Mouse (Mus musculus): ENCODE measurements around the gene Gja8. TPM values are rescaled to one million over a fixed set of nuclear protein-coding genes. Genes with fewer than 3 reads are reported as not detected.

Gene Gja8
- polyA plus RNA-seq, 1 experiment: not detected

DNA sequence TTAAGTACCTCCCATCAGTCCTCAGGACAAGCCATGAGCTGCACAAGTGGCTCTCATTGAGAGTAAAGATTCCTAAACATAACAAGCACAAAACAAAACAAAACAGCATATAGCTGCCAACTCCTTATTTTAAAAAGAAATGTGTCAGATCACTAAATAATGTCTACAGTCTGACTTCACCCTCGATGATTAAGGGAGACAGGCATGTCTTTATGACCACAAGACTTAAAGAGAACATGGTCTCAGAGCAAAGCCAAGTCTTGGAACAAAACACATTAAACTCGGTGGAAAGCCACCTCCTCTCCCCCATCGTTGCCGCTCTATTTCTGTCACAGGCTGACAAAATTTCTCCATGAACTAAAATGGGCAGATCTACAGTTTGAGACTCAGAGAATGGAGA, 1.2 kb downstream of the Gja8 start:
- no peak for DNase-seq (ENCODE audit: low read depth)
- TF ChIP-seq CTCF (IDR thresholded peaks at IDR 0.05; ENCODE audit: borderline replicate concordance, extremely low read depth, insufficient read depth, insufficient read length) (no peak), POLR2A (IDR thresholded peaks at IDR 0.05; ENCODE audit: borderline replicate concordance, extremely low read depth, insufficient read depth, insufficient read length, poor library complexity, severe bottlenecking) (no peak)

- no peak for TF ChIP-seq POLR2A (IDR thresholded peaks at IDR 0.05; ENCODE audit: borderline replicate concordance, extremely low read depth, insufficient read depth, insufficient read length, poor library complexity, severe bottlenecking)
- TF ChIP-seq CTCF (IDR thresholded peaks at IDR 0.05; ENCODE audit: borderline replicate concordance, extremely low read depth, insufficient read depth, insufficient read length): no peak
- DNase-seq (ENCODE audit: low read depth): no peak
Observed at GRCm38 (mm10) chr3:96920991-96921390, 4.8 kb downstream of the Gja8 start.

DNA sequence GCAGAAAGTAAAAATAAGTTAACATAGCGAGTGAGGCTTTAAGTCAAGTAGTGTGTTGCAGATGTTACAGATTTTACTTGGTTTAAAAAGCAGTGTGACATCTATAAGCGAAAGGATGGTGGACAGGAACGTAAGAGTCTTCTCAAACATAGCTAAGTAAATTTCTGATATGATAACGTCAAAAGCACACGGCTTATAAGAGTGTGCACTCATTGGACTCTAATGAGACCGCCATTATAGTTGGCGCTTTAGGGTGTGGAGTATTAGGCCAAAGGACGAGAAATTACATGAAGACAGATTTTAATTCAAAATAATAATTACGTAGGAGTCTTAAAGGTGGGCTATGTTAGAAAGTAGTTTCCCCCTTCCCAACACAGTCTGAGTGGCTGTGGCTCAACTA, 20.2 kb downstream of the Gja8 start:
- no peak for TF ChIP-seq POLR2A (IDR thresholded peaks at IDR 0.05; ENCODE audit: borderline replicate concordance, extremely low read depth, insufficient read depth, insufficient read length, poor library complexity, severe bottlenecking)
- no peak for TF ChIP-seq CTCF (IDR thresholded peaks at IDR 0.05; ENCODE audit: borderline replicate concordance, extremely low read depth, insufficient read depth, insufficient read length)

GRCm38 (mm10) chr3:96904851-96905541, 20.8 kb downstream of the Gja8 start, which contains the start of gene Gpr89:
Gene Gpr89 (minus strand): TSS chr3:96905346.
- peak; percentile 60; the same call in 1 of the 2 replicates for TF ChIP-seq POLR2A (IDR thresholded peaks at IDR 0.05; ENCODE audit: borderline replicate concordance, extremely low read depth, insufficient read depth, insufficient read length, poor library complexity, severe bottlenecking)
- no peak for TF ChIP-seq CTCF (IDR thresholded peaks at IDR 0.05; ENCODE audit: borderline replicate concordance, extremely low read depth, insufficient read depth, insufficient read length)
- peak; percentile 97 for DNase-seq (ENCODE audit: low read depth)

More for the DNA sequence above, 20.2 kb downstream of the Gja8 start:
- no peak for DNase-seq (ENCODE audit: low read depth)

DNA sequence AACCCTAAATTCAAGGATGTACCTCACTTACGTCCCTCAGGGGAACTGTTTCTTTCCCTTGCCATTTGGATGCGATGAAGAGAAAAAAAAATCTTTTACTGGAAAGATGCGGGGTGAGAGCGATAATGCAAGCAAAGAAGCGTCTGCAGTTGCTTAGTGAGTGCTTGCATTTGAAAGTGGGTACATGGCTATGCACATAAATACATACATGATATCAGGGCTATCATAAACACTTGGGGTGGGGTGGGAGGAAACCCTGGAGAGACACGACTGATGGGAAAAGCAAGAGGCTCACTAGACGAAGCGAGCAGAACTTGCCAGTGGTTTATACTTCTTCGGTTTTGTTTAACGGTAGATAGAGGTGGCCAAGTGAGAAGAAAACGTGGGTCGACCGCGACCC, 21.4 kb downstream of the Gja8 start, which contains the start of gene Gja5:
Gene Gja5, plus strand, starts transcription at position 301 of the 400 bp plus-strand sequence.
- no peak for DNase-seq (ENCODE audit: low read depth)

DNA sequence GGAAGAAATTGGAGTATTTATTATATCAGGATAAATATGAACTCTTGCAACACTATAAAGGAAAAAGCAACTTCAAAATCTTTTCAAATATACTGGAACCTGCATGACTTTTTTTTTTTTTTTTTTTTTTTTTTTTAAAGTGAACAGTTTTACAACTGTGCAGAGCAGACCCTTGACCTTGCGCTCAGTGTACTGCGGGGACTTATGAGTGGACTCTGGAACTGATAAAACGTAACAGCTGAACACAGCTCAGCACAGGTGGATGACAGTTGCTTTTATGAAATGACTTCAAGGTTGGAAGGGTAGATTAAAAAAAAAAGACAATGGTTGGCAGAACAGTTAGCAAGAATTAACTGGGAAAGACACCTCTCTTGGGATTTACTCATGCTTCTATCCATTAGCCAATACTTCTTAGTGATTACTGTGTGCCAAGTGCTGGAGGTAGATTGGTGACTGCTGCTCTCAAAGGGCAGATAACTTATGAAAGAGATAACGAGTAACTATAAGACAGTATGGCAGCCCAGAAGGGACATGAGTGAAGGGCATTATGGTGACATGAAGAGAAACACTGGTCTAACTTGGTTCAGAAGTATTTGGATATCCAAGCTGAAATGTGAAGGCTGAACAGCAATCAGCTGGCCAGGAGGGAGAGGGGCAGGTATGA, 23.4 kb downstream of the Gja8 start:
- no peak for TF ChIP-seq CTCF (IDR thresholded peaks at IDR 0.05; ENCODE audit: borderline replicate concordance, extremely low read depth, insufficient read depth, insufficient read length)
- no peak for TF ChIP-seq POLR2A (IDR thresholded peaks at IDR 0.05; ENCODE audit: borderline replicate concordance, extremely low read depth, insufficient read depth, insufficient read length, poor library complexity, severe bottlenecking)
- no peak for DNase-seq (ENCODE audit: low read depth)

More for the DNA sequence above, 21.4 kb downstream of the Gja8 start, which contains the start of gene Gja5:
- TF ChIP-seq CTCF (IDR thresholded peaks at IDR 0.05; ENCODE audit: borderline replicate concordance, extremely low read depth, insufficient read depth, insufficient read length) (no peak), POLR2A (IDR thresholded peaks at IDR 0.05; ENCODE audit: borderline replicate concordance, extremely low read depth, insufficient read depth, insufficient read length, poor library complexity, severe bottlenecking) (no peak)

DNA sequence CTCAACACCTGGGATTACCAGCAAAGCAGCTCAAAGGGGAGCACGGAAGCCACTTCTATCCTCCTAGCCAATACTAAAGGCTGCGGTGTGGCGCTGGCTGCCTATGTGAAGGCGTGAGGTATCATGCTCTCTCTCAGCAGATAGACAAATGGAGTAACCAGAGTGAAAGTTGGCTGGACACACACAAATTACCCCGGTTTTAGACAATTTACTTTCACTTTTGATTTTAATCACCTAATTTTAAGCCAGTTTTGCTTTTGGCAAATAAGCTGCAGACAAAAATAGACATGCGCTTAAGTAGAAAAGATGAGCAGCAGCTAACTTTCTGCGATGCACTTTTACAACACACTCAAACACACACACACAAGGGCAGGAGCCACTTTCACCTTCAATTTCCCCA, 42.1 kb downstream of the Gja8 start:
- no peak for DNase-seq (ENCODE audit: low read depth)
- no peak for TF ChIP-seq CTCF (IDR thresholded peaks at IDR 0.05; ENCODE audit: borderline replicate concordance, extremely low read depth, insufficient read depth, insufficient read length)
- TF ChIP-seq POLR2A (IDR thresholded peaks at IDR 0.05; ENCODE audit: borderline replicate concordance, extremely low read depth, insufficient read depth, insufficient read length, poor library complexity, severe bottlenecking): no peak

GRCm38 (mm10) chr3:96882061-96882849, 43.6 kb downstream of the Gja8 start:
- TF ChIP-seq POLR2A (IDR thresholded peaks at IDR 0.05; ENCODE audit: borderline replicate concordance, extremely low read depth, insufficient read depth, insufficient read length, poor library complexity, severe bottlenecking): no peak
- TF ChIP-seq CTCF (IDR thresholded peaks at IDR 0.05; ENCODE audit: borderline replicate concordance, extremely low read depth, insufficient read depth, insufficient read length): no peak
- no peak for DNase-seq (ENCODE audit: low read depth)

DNA sequence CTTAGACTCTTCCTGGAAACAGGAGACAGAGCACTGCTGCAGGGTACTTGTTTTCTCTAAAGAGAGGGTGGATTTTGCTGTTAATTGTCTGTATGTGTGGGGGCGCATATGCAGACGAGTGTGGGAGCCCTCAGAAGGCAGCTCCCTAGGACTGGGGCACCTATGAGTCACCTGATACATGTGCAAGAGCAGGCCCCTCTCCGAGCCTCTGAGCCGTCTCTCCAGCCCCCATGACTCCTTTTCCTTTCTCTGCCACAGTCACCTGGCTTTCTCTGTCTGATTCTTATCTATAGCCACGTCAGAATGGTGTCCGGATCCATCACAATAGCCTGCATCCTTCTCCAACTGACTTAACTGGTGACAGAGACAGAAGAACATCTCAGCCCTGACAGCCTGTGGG, 44.3 kb downstream of the Gja8 start:
- TF ChIP-seq POLR2A (IDR thresholded peaks at IDR 0.05; ENCODE audit: borderline replicate concordance, extremely low read depth, insufficient read depth, insufficient read length, poor library complexity, severe bottlenecking): no peak
- no peak for TF ChIP-seq CTCF (IDR thresholded peaks at IDR 0.05; ENCODE audit: borderline replicate concordance, extremely low read depth, insufficient read depth, insufficient read length)
- DNase-seq (ENCODE audit: low read depth): no peak

DNA sequence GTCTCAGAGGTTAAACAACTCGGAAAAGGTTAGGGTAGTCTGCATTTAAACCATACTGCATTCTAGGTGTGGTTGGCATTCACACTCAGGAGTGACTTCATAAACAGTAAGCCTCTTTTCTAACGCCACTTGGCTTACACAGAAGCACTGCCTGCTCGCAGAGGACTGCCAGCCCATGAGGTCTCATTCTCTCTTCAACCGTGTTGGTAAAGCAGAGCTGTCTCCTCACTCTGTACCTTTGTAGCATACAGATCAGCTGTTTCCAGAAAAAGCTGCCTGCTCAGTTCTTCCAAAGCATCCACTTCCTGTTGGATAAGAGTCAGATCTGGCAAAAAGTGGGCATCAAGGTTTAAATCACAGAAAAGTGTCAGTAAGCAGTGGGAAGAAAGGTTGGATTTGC, 45.4 kb downstream of the Gja8 start:
- no peak for TF ChIP-seq POLR2A (IDR thresholded peaks at IDR 0.05; ENCODE audit: borderline replicate concordance, extremely low read depth, insufficient read depth, insufficient read length, poor library complexity, severe bottlenecking)
- no peak for TF ChIP-seq CTCF (IDR thresholded peaks at IDR 0.05; ENCODE audit: borderline replicate concordance, extremely low read depth, insufficient read depth, insufficient read length)
- no peak for DNase-seq (ENCODE audit: low read depth)

DNA sequence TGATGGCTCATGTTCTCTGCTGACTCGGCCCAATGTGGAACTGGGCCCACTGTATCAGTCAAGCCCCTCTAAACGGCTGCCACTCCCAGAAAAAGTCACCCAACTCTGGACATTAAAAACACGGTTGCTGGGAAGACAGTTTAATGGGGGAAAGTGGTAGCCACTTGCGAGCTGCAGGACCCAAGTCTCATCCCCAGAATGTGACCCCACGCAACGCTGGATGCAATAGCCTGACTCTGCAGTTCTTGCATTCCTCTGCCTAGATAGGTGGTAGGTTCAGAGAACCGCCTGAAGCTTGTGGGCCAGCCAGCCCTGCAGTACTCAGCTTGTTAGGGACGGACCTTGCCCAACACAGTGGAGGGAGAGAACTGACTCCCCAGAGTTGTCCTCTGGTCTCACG, 46.3 kb downstream of the Gja8 start:
- no peak for TF ChIP-seq CTCF (IDR thresholded peaks at IDR 0.05; ENCODE audit: borderline replicate concordance, extremely low read depth, insufficient read depth, insufficient read length)
- DNase-seq (ENCODE audit: low read depth): no peak
